Mouse (Mus musculus) MEL (cell line): Measurements from ENCODE around the gene Slc44a1.

Experiments
- CHD2 ChIP-seq: IDR thresholded peaks from 2 replicates; pipeline ENCODE4 v1.6.1; 2011; ENCODE audit warnings: low read length, improper control_type of control experiment
- CTCF ChIP-seq, 3 experiments: IDR thresholded peaks in 2 of 3; conservative IDR thresholded peaks in 1 of 3; 2 replicates each; pipeline ENCODE4 v1.5.1; 2011 to 2012; ENCODE audit warnings: low read length in 3 of 3, low read depth in 2 of 3, mild to moderate bottlenecking in 2 of 3, improper control_type of control experiment in 1 of 3, inconsistent platforms in 1 of 3, mixed read lengths in 1 of 3, moderate library complexity in 1 of 3; ENCODE audit not compliant: control insufficient read depth in 1 of 3, insufficient read depth in 1 of 3, poor library complexity in 1 of 3, severe bottlenecking in 1 of 3
- ELF1 ChIP-seq: IDR thresholded peaks from 2 replicates; pipeline ENCODE4 v1.6.1; 2014; ENCODE audit warnings: low read depth, mild to moderate bottlenecking, inconsistent platforms, low read length, improper control_type of control experiment, moderate library complexity
- EP300 ChIP-seq, 2 experiments: IDR thresholded peaks; 2 replicates each; pipeline ENCODE4 v1.6.1; 2011; ENCODE audit warnings: improper control_type of control experiment in 2 of 2, low read length in 2 of 2, low read depth in 1 of 2, mild to moderate bottlenecking in 1 of 2
- GATA1 ChIP-seq: IDR thresholded peaks from 2 replicates; pipeline ENCODE4 v1.6.1; 2011; ENCODE audit warnings: low read depth, low read length, improper control_type of control experiment
- MAX ChIP-seq: IDR thresholded peaks from 2 replicates; pipeline ENCODE4 v1.6.1; 2011; ENCODE audit warnings: low read length, improper control_type of control experiment
- MAZ ChIP-seq: IDR thresholded peaks from 2 replicates; pipeline ENCODE4 v1.6.1; 2012; ENCODE audit warnings: low read depth, mild to moderate bottlenecking, inconsistent platforms, low read length, improper control_type of control experiment
- RAD21 ChIP-seq: IDR thresholded peaks from 2 replicates; pipeline ENCODE4 v1.6.1; 2011; ENCODE audit warnings: mild to moderate bottlenecking, low read depth, low read length, improper control_type of control experiment
- ZC3H11A ChIP-seq: IDR thresholded peaks from 2 replicates; pipeline ENCODE4 v1.6.1; 2012; ENCODE audit warnings: low read depth, mild to moderate bottlenecking, inconsistent platforms, low read length, improper control_type of control experiment
- ZMIZ1 ChIP-seq: IDR thresholded peaks from 2 replicates; pipeline ENCODE4 v1.6.1; 2012; ENCODE audit warnings: low read depth, mild to moderate bottlenecking, inconsistent platforms, low read length, improper control_type of control experiment, moderate library complexity

DNA sequence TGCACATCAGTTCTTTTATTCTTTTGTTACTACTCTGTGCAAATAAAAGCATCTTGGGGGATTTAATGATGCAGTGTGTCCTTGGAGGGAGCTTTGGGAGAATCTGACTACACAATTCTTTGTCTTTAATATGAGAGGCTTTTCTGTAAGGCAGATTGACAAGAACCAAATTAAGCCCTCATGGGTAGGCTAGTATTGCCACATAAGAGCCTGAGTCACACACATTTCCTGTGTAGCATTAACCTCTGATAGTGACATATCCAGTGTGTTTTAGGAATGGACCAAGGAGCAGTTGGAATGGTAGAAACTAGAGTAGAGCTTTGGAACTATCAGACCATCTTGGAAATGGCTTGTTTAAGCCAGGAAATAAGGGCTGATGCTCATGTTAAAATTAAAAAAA lies 33.9 kb downstream of the Slc44a1 start:
- no peak for TF ChIP-seq EP300 (IDR thresholded peaks at IDR 0.05; ENCODE audit: low read depth in 1 of 2, low read length in 2 of 2)
- no peak for TF ChIP-seq GATA1
- TF ChIP-seq RAD21: no peak
- TF ChIP-seq CTCF (IDR thresholded peaks at IDR 0.05 in 2 of 3, conservative IDR thresholded peaks at IDR 0.05 in 1 of 3; ENCODE audit: control insufficient read depth in 1 of 3, insufficient read depth in 1 of 3, low read depth in 2 of 3, low read length in 3 of 3, poor library complexity in 1 of 3, severe bottlenecking in 1 of 3): no peak
- TF ChIP-seq ELF1: no peak
- no peak for TF ChIP-seq MAZ
- TF ChIP-seq MAX: no peak
- TF ChIP-seq CHD2: no peak
- no peak for TF ChIP-seq ZC3H11A
- TF ChIP-seq ZMIZ1: no peak
